Mouse (Mus musculus) thymus, postnatal 10 days (tissue): Measurements from ENCODE around the gene Actl10.

Experiments used
- DNase-seq, 2 experiments: peaks; one replicate each; pipeline ENCODE4 v3.0.0; 2021; ENCODE audit warnings: low spot score in 2 of 2

Actl10 gene

GRCm38 (mm10) chr2:154551476-154551875 is at the start of gene Actl10:
Gene Actl10 (plus strand): TSS chr2:154551776.
- DNase-seq: no peak

- no peak for DNase-seq
Measured at GRCm38 (mm10) chr2:154507076-154507475, 44.5 kb upstream of the Actl10 start.

GRCm38 (mm10) chr2:154507566-154508283 is 43.9 kb upstream of the Actl10 start:
- DNase-seq: peak in 1 of 2 experiments; percentile 17

GRCm38 (mm10) chr2:154508450-154508849 is 43.1 kb upstream of the Actl10 start:
- no peak for DNase-seq

- DNase-seq: no peak
Measured at GRCm38 (mm10) chr2:154510141-154510540, 41.4 kb upstream of the Actl10 start.

- DNase-seq: no peak
Measured at GRCm38 (mm10) chr2:154516944-154517343, 34.6 kb upstream of the Actl10 start.

- no peak for DNase-seq
Measured at GRCm38 (mm10) chr2:154517424-154517823, 34.2 kb upstream of the Actl10 start.

GRCm38 (mm10) chr2:154521449-154521848 is 30.1 kb upstream of the Actl10 start:
- DNase-seq: no peak

- no peak for DNase-seq
Measured at GRCm38 (mm10) chr2:154522334-154522733, 29.2 kb upstream of the Actl10 start.

GRCm38 (mm10) chr2:154525285-154525684 is 26.3 kb upstream of the Actl10 start:
- DNase-seq: no peak

- DNase-seq: no peak
Measured at GRCm38 (mm10) chr2:154526531-154526930, 25.0 kb upstream of the Actl10 start.

- no peak for DNase-seq
Measured at GRCm38 (mm10) chr2:154532888-154533287, 18.7 kb upstream of the Actl10 start.

GRCm38 (mm10) chr2:154534704-154535270 is 16.8 kb upstream of the Actl10 start:
- DNase-seq: no peak

GRCm38 (mm10) chr2:154538310-154538709 is 13.3 kb upstream of the Actl10 start:
- DNase-seq: no peak

GRCm38 (mm10) chr2:154538710-154539109 is 12.9 kb upstream of the Actl10 start:
- no peak for DNase-seq

GRCm38 (mm10) chr2:154539720-154540119 is 11.9 kb upstream of the Actl10 start:
- peak in 1 of 2 experiments; percentile 34 for DNase-seq

GRCm38 (mm10) chr2:154541630-154542029 is 9.9 kb upstream of the Actl10 start:
- no peak for DNase-seq

GRCm38 (mm10) chr2:154543567-154544347 is 7.8 kb upstream of the Actl10 start:
- no peak for DNase-seq

GRCm38 (mm10) chr2:154546711-154547110 is 4.9 kb upstream of the Actl10 start, which contains the start of gene 1700003F12Rik:
Gene 1700003F12Rik (plus strand): TSS chr2:154547085.
- DNase-seq: no peak

GRCm38 (mm10) chr2:154548688-154549087 is 2.9 kb upstream of the Actl10 start:
- DNase-seq: no peak

GRCm38 (mm10) chr2:154549127-154549885 is 2.3 kb upstream of the Actl10 start:
- DNase-seq: peak; percentile 59 to 66

- DNase-seq: no peak
Measured at GRCm38 (mm10) chr2:154549886-154550189, 1.7 kb upstream of the Actl10 start.
